ENCODE assay signal across 20 mouse cellular contexts in genomic region chr2:78753918-78754317, GRCm38 (mm10).
DNase-seq lines count a peak whose midpoint lies in the region; TF ChIP-seq lines count a peak whose summit lies in the region.
"Had no signal": no experiment of that assay in that cellular context is flagged by ENCODE, and none has a peak within 500 bp of the region (broad histone marks: within the 10 kb centered on the region; RNA-seq: fewer than 3 reads in every experiment).

No protein-coding gene starts in this region.

- no peak for TF ChIP-seq CTCF in left cerebral cortex, adult 2 months (IDR thresholded peaks at IDR 0.05)
- TF ChIP-seq CTCF in testis, adult 2 months (IDR thresholded peaks at IDR 0.05; ENCODE audit: control insufficient read depth, insufficient read depth, insufficient replicate concordance, low read depth, low read length), result no peak

- no peak for TF ChIP-seq POLR2A in testis, adult 2 months (IDR thresholded peaks at IDR 0.05; ENCODE audit: control insufficient read depth, low read depth, low read length)

- no peaks in the 10 kb centered on the region for H3K4me1 ChIP-seq in testis, adult 2 months (ENCODE audit: control insufficient read depth, insufficient read depth, low read length)
- H3K4me1 ChIP-seq: heart, embryonic 13.5 days; hindbrain, embryonic 15.5 days; kidney, embryonic 15.5 days; limb, embryonic 10.5 days; neural tube, embryonic 13.5 days had no signal

- intact Hi-C loops in left cerebral cortex, postnatal 14 days (cut with DNase I), result no loop called here
- intact Hi-C loops in left cerebral cortex, adult 2 months (cut with DNase I), result no loop called here

- H3K27ac ChIP-seq in left cerebral cortex, adult 2 months, result no peak overlapping the region
- peak overlapping the region; percentile 13; the same call in 1 of the 2 replicates for H3K27ac ChIP-seq in testis, adult 2 months (ENCODE audit: control insufficient read depth, insufficient read depth, low read depth, low read length)
- H3K27ac ChIP-seq: heart, embryonic 13.5 days; hindbrain, embryonic 15.5 days; kidney, embryonic 15.5 days; limb, embryonic 10.5 days; neural tube, embryonic 13.5 days had no signal

- peak; percentile 22 to 44 for DNase-seq in heart, adult 18-20 months
- no peak for DNase-seq in heart, adult 9 months (ENCODE audit: low spot score in 2 of 2)
- DNase-seq in left cerebral cortex, postnatal 14 days (ENCODE audit: low spot score in 2 of 2), result peak; percentile 5 to 24
- no peak for DNase-seq in left cerebral cortex, adult 2 months (ENCODE audit: extremely low spot score in 1 of 2, low spot score in 2 of 2)
- DNase-seq in NIH3T3 (ENCODE audit: low read depth), result peak; percentile 1
- DNase-seq in kidney, adult 18-20 months, result no peak
- DNase-seq: adrenal gland, adult 2 months; embryo, embryonic 11 days; gastrocnemius, postnatal 14 days; heart, postnatal 4 days; kidney, postnatal 4 days; lung, embryonic 14.5 days; lung, postnatal 36 days; thymus, adult 18-20 months had no signal

- H3K4me3 ChIP-seq in left cerebral cortex, adult 2 months, result no peak overlapping the region
- no peak overlapping the region for H3K4me3 ChIP-seq in testis, adult 2 months (ENCODE audit: control insufficient read depth, low read depth, low read length)
- H3K4me3 ChIP-seq: heart, embryonic 13.5 days; hindbrain, embryonic 15.5 days; kidney, embryonic 15.5 days; limb, embryonic 10.5 days; neural tube, embryonic 13.5 days had no signal

- no peaks in the 10 kb centered on the region for H3K36me3 ChIP-seq in testis, adult 2 months (ENCODE audit: control insufficient read depth, insufficient read depth, low read length)
- H3K36me3 ChIP-seq: heart, embryonic 13.5 days; hindbrain, embryonic 15.5 days; kidney, embryonic 15.5 days; limb, embryonic 10.5 days; neural tube, embryonic 13.5 days had no signal

- no peaks in the 10 kb centered on the region for H3K27me3 ChIP-seq in testis, adult 2 months (ENCODE audit: control insufficient read depth, insufficient read depth, low read length)
- H3K27me3 ChIP-seq: heart, embryonic 13.5 days; hindbrain, embryonic 15.5 days; kidney, embryonic 15.5 days; neural tube, embryonic 13.5 days had no signal

Comparison
In these comparisons a context has a peak if more than half of its experiments do, and no peak if none do; other contexts are left out.
1. DNase-seq: peak in heart, adult 18-20 months (2 of 2), left cerebral cortex, postnatal 14 days (2 of 2) and NIH3T3 (single experiment); none in heart, adult 9 months (0 of 2), left cerebral cortex, adult 2 months (0 of 2) and kidney, adult 18-20 months (single experiment).